Mouse (Mus musculus) midbrain, embryonic 14.5 days (tissue): ENCODE measurements around the gene Cd6. TPM values are rescaled to one million over a fixed set of nuclear protein-coding genes. Genes with fewer than 3 reads are reported as not detected.

Experiments
- ATAC-seq: fragments of 200-750 bp; cut with Nextera tagmentation; 2 replicates; pipeline ENCODE4 v1.8.0; 2017; ENCODE audit warnings: moderate number of reproducible peaks, moderate library complexity; ENCODE audit not compliant: low FRiP score, low TSS enrichment
- DNase-seq: peaks from one replicate; pipeline ENCODE4 v3.0.0-alpha.2; 2015
- H3K27ac ChIP-seq: fragments of 300-500 bp; sonication (generic); replicated peaks from 2 replicates; pipeline ENCODE4 v1.5.1; 2014; ENCODE audit warnings: mild to moderate bottlenecking, low read depth, low read length, moderate library complexity
- H3K27me3 ChIP-seq: fragments of 300-500 bp; sonication (generic); 2 replicates; pipeline ENCODE4 v1.6.1; 2014; ENCODE audit warnings: low read length, control low read depth, mixed read lengths; ENCODE audit not compliant: control insufficient read depth, insufficient read depth
- H3K36me3 ChIP-seq: fragments of 300-500 bp; sonication (generic); 2 replicates; pipeline ENCODE4 v1.6.1; 2014; ENCODE audit warnings: low read length, control low read depth; ENCODE audit not compliant: control insufficient read depth, insufficient read depth
- H3K4me1 ChIP-seq: fragments of 300-500 bp; sonication (generic); 2 replicates; pipeline ENCODE4 v1.6.1; 2014; ENCODE audit warnings: mild to moderate bottlenecking, antibody characterized with exemption, low read length, control low read depth; ENCODE audit not compliant: control insufficient read depth, insufficient read depth
- H3K4me2 ChIP-seq: fragments of 300-500 bp; sonication (generic); 2 replicates; pipeline ENCODE4 v1.6.1; 2014; ENCODE audit warnings: mild to moderate bottlenecking, low read length, moderate library complexity
- H3K4me3 ChIP-seq: fragments of 300-500 bp; sonication (generic); replicated peaks from 2 replicates; pipeline ENCODE4 v1.5.1; 2014; ENCODE audit warnings: low read depth, low read length
- H3K9ac ChIP-seq: fragments of 300-500 bp; sonication (generic); replicated peaks from 2 replicates; pipeline ENCODE4 v1.6.1; 2014; ENCODE audit warnings: mild to moderate bottlenecking, low read length, moderate library complexity
- H3K9me3 ChIP-seq: fragments of 300-500 bp; sonication (generic); 2 replicates; pipeline ENCODE4 v1.6.1; 2016; ENCODE audit warnings: low read length, control low read depth, mixed read lengths; ENCODE audit not compliant: control insufficient read depth
- WGBS: fragments of 180-500 bp; shearing (Covaris S2); extraction: QIAGEN DNeasy Blood & Tissue Kit; methylation state at CpG from one replicate; pipeline ENCODE4 v1.1.7; 2014; 5-methylcytosine and 5-hydroxymethylcytosine counted together
- polyA plus RNA-seq: library from polyadenylated mRNA; unstranded; fragments of >200 nt; fragmentation: Nextera tagmentation; extraction: Ambion mirVana; gene quantifications from 2 replicates; pipeline ENCODE4 v1.2.1, GENCODE M21; 2014

Gene Cd6
- polyA plus RNA-seq, 1 experiment from 2014 or later = not detected

DNA sequence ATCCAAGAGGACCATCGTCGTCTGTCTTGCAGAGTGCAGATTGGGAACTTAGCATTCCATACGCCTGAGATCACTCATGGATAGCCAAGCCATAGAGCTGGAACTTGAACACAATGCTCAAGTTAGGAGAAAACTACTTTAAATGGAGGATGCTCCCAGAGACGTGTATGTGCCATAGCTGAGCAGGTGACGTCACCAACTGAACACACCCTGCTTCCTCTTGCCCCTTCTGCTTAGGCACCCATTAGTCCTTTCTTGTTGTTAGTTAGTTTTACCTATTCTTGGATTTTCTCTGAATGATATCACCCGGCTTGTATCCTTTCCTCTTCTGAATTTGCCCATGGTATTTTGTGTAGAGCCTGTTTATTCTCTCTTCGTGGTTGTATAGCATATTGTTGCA lies 82.7 kb downstream of the Cd6 start:
- Histone ChIP-seq H3K27me3 (no peaks in the 10 kb centered on the region), H3K4me2 (no peak overlapping the region), H3K4me3 (no peak overlapping the region), H3K36me3 (no peaks in the 10 kb centered on the region), H3K27ac (no peak overlapping the region), H3K9me3 (no peaks in the 10 kb centered on the region), H3K9ac (no peak overlapping the region), H3K4me1 (no peaks in the 10 kb centered on the region)
- ATAC-seq = no peak
- no peak for DNase-seq
- WGBS = 86% methylated on average over 7 of the region's 7 CpGs

- Histone ChIP-seq H3K9me3 (no peaks in the 10 kb centered on the region), H3K4me3 (no peak overlapping the region), H3K4me2 (no peak overlapping the region), H3K36me3 (no peaks in the 10 kb centered on the region), H3K4me1 (no peaks in the 10 kb centered on the region), H3K9ac (no peak overlapping the region), H3K27ac (no peak overlapping the region), H3K27me3 (no peaks in the 10 kb centered on the region)
- ATAC-seq (no peak), DNase-seq (no peak)
- WGBS = 79% methylated on average over 3 of the region's 3 CpGs
Measured at GRCm38 (mm10) chr19:10742565-10742964, 87.3 kb downstream of the Cd6 start.

DNA sequence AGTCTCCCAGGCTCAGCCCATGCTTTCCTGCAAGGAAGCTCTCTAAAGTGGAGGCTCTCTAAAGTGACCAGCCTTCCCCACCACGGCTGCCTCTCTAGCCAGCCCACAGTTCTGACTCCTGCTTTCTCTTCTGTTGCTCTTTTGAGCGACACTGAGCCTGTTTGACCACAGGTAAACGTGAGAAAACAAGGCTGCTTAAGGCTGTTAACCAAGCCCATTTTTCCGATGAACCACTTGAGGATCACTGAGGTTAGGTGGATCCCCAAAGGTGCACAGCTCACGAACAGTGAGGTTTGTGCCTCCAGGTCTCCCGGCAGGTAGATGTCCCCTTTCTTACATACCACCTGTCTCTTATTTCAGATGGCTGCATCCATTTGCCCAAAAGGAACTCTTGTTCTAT lies 87.7 kb downstream of the Cd6 start:
- Histone ChIP-seq H3K4me3 (no peak overlapping the region), H3K27ac (no peak overlapping the region), H3K4me2 (no peak overlapping the region), H3K4me1 (no peaks in the 10 kb centered on the region), H3K9ac (no peak overlapping the region), H3K27me3 (no peaks in the 10 kb centered on the region), H3K9me3 (no peaks in the 10 kb centered on the region), H3K36me3 (no peaks in the 10 kb centered on the region)
- WGBS = 81% methylated on average over 6 of the region's 6 CpGs
- no peak for DNase-seq
- ATAC-seq = no peak

DNA sequence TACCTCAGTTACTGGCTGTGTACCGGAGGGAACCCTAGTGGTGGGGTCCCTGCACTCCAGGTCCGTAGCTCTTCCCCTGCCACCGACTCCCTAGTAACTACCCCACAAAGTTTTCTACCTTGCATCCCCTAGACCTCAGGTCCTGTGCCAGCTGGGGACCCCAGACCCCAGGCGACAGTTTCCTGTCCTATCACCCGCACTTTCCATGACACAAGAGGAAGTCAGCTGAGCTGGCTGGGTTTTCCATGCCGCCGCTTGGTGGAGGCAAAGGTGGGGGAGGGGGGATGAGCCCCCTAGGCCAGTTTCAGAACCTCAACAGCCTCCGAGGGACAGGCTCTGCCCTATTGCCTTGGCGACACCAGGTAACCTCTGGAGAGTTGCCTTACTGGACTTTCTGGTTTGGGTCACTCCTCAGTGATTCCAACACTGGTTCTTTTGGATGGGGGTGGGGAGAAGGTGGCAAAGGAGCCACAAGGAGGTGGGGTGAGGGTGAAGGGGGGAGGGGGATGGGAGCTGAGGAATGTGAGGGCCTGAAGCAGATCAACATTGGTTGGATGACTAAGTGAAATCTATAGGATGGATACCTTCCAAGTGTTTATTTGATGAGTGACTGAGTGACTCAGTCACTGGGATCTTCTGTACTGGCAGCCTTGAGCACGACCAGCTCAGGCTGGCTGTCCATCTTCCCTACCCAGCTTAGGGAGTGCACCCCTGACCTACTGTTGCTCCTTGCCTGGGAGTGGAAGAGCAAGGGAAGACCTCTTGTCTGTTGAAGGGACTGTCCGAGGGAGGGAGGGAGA lies 89.0 kb downstream of the Cd6 start:
- Histone ChIP-seq H3K36me3 (no peaks in the 10 kb centered on the region), H3K9me3 (no peaks in the 10 kb centered on the region), H3K4me1 (no peaks in the 10 kb centered on the region), H3K4me3 (no peak overlapping the region), H3K27me3 (no peaks in the 10 kb centered on the region), H3K27ac (no peak overlapping the region), H3K9ac (no peak overlapping the region), H3K4me2 (no peak overlapping the region)
- DNase-seq (no peak), ATAC-seq (no peak)
- 54% methylated on average over 11 of the region's 11 CpGs for WGBS

- Histone ChIP-seq H3K27me3 (no peaks in the 10 kb centered on the region), H3K9ac (no peak overlapping the region), H3K9me3 (no peaks in the 10 kb centered on the region), H3K4me2 (no peak overlapping the region), H3K4me3 (no peak overlapping the region), H3K36me3 (no peaks in the 10 kb centered on the region), H3K27ac (no peak overlapping the region), H3K4me1 (no peaks in the 10 kb centered on the region)
- DNase-seq (no peak), ATAC-seq (no peak)
- 97% methylated on average over 4 of the region's 4 CpGs for WGBS
Measured at GRCm38 (mm10) chr19:10739916-10740315, 89.9 kb downstream of the Cd6 start.

Other genes with a start within 250 kb of the Cd6 start
- 208 and 247 TPM in 2 replicates for gene Ddb1, start 224.7 kb downstream of the Cd6 start, polyA plus RNA-seq
- 27.5 and 29.1 TPM in 2 replicates for gene Tkfc, start 224.4 kb downstream of the Cd6 start, polyA plus RNA-seq
- gene Vwce, start 195.8 kb downstream of the Cd6 start, polyA plus RNA-seq = 0.53 and 0.83 TPM in 2 replicates
- not detected in 2 replicates for gene Pga5, start 152.0 kb downstream of the Cd6 start, polyA plus RNA-seq
- gene Vps37c, start 141.3 kb downstream of the Cd6 start, polyA plus RNA-seq = 27.3 and 32.1 TPM in 2 replicates
- 0.16 and 0.25 TPM in 2 replicates for gene Cd5, start 91.1 kb downstream of the Cd6 start, polyA plus RNA-seq
- gene Slc15a3, start 9.7 kb upstream of the Cd6 start, polyA plus RNA-seq = 0.20 and 0.54 TPM in 2 replicates
- 183 and 191 TPM in 2 replicates for gene Tmem132a, start 39.9 kb upstream of the Cd6 start, polyA plus RNA-seq
- 35.8 and 41.2 TPM in 2 replicates for gene Tmem109, start 51.9 kb upstream of the Cd6 start, polyA plus RNA-seq
- 39.2 and 69.0 TPM in 2 replicates for gene Prpf19, start 65.2 kb upstream of the Cd6 start, polyA plus RNA-seq
- 0.33 and 0.38 TPM in 2 replicates for gene Zp1, start 90.6 kb upstream of the Cd6 start, polyA plus RNA-seq
- 0.16 and 0.18 TPM in 2 replicates for gene Ptgdr2, start 107.1 kb upstream of the Cd6 start, polyA plus RNA-seq
- gene Ccdc86, start 119.2 kb upstream of the Cd6 start, polyA plus RNA-seq = 10.7 and 12.5 TPM in 2 replicates
- not detected in 2 replicates for gene Ms4a10, start 144.6 kb upstream of the Cd6 start, polyA plus RNA-seq
- not detected in 2 replicates for gene Ms4a15, start 163.2 kb upstream of the Cd6 start, polyA plus RNA-seq
- gene Ms4a18, start 188.0 kb upstream of the Cd6 start, polyA plus RNA-seq = not detected in 2 replicates